Comparison of ENCODE assay signal across 18 mouse cellular contexts in genomic region chr4:104563512-104563911, GRCm38 (mm10).
A peak's percentile ranks its signal among the peaks of the same experiment; 100 is the strongest.
DNase-seq lines count a peak whose midpoint lies in the region; ATAC-seq lines count a peak whose summit lies in the region.
"Had no signal": no experiment of that assay in that cellular context is flagged by ENCODE, and none has a peak within 500 bp of the region (broad histone marks: within the 10 kb centered on the region; RNA-seq: fewer than 3 reads in every experiment).

No protein-coding gene starts in this region.

- peak; percentile 88 for ATAC-seq in frontal cortex, adult (ENCODE audit: low TSS enrichment)
- ATAC-seq: CD4-positive, CD25-positive, alpha-beta regulatory T cell, adult 4 months; forebrain, embryonic 15.5 days; hindbrain, embryonic 16.5 days; inflammation-experienced regulatory T-cells, adult 6 months had no signal

- no peak for DNase-seq in frontal cortex, postnatal 14 days (ENCODE audit: low spot score in 2 of 2)
- peak; percentile 16 for DNase-seq in layer of hippocampus, adult 9-11 months
- DNase-seq in layer of hippocampus, postnatal 36 days = no peak
- DNase-seq in right cerebral cortex, adult 18-20 months = peak; percentile 38
- DNase-seq in right cerebral cortex, postnatal 14 days = no peak
- DNase-seq in adrenal gland, adult (ENCODE audit: inconsistent age in 2 of 2, low spot score in 1 of 2) = no peak
- DNase-seq: adrenal gland, postnatal 10 days; B cell, adult 2 months; cerebellum, adult 11-12 months; cerebellum, adult 9-10 months; cerebellum, postnatal 25 days; gastrocnemius, postnatal 14 days; heart, postnatal 36 days had no signal

Comparison
In these comparisons a context has a peak if more than half of its experiments do, and no peak if none do; other contexts are left out.
1. DNase-seq: peak in layer of hippocampus, adult 9-11 months (single experiment) and right cerebral cortex, adult 18-20 months (single experiment); none in frontal cortex, postnatal 14 days (0 of 2), layer of hippocampus, postnatal 36 days (0 of 2), right cerebral cortex, postnatal 14 days (single experiment) and adrenal gland, adult (0 of 2).